Mouse (Mus musculus) ES-Bruce4 (cell line): ENCODE measurements around the gene Itsn2. TPM values are rescaled to one million over a fixed set of nuclear protein-coding genes. Genes with fewer than 3 reads are reported as not detected.

ENCODE experiments used
- H3K27ac ChIP-seq: 2 replicates; pipeline ENCODE4 v1.5.1; 2012; ENCODE audit warnings: low read length, inconsistent platforms; ENCODE audit not compliant: insufficient read depth
- H3K27me3 ChIP-seq: 2 replicates; pipeline ENCODE4 v1.6.1; 2012; ENCODE audit warnings: mild to moderate bottlenecking, low read length, inconsistent platforms; ENCODE audit not compliant: control insufficient read depth, poor library complexity, insufficient read depth, severe bottlenecking
- H3K36me3 ChIP-seq: 2 replicates; pipeline ENCODE4 v1.6.1; 2012; ENCODE audit warnings: inconsistent platforms, mild to moderate bottlenecking, low read length, moderate library complexity; ENCODE audit not compliant: control insufficient read depth, poor library complexity, insufficient read depth, severe bottlenecking
- H3K4me1 ChIP-seq: one replicate; pipeline ENCODE4 v1.8.1; 2011; ENCODE audit warnings: low read length; ENCODE audit not compliant: control insufficient read depth, insufficient read depth
- H3K4me3 ChIP-seq: 2 replicates; pipeline ENCODE4 v1.5.1; 2011; ENCODE audit warnings: low read depth, mild to moderate bottlenecking, low read length
- H3K9ac ChIP-seq: 2 replicates; pipeline ENCODE4 v1.6.1; 2012; ENCODE audit warnings: low read depth, mild to moderate bottlenecking, inconsistent platforms; ENCODE audit not compliant: poor library complexity, severe bottlenecking
- H3K9me3 ChIP-seq: replicated peaks from 2 replicates; pipeline ENCODE4 v1.6.1; 2012; ENCODE audit warnings: mild to moderate bottlenecking, low read length, inconsistent platforms; ENCODE audit not compliant: control insufficient read depth, poor library complexity, insufficient read depth, severe bottlenecking
- CTCF ChIP-seq: IDR thresholded peaks from one replicate; pipeline ENCODE4 v1.8.1; 2011; ENCODE audit warnings: low read depth, low read length
- EP300 ChIP-seq: IDR thresholded peaks from 2 replicates; pipeline ENCODE4 v1.6.1; 2011; ENCODE audit warnings: low read depth, low read length; ENCODE audit not compliant: insufficient read depth
- POLR2A ChIP-seq: IDR thresholded peaks from one replicate; pipeline ENCODE4 v1.8.1; 2011; ENCODE audit warnings: low read length; ENCODE audit not compliant: insufficient read depth
- polyA plus RNA-seq: library from polyadenylated mRNA; stranded (reverse); fragments of >200 nt; gene quantifications from 2 replicates; pipeline ENCODE4 v1.2.4, GENCODE M21; 2011; ENCODE audit warnings: low read depth; ENCODE audit not compliant: missing spikeins, insufficient read depth, insufficient read length

Gene Itsn2
- polyA plus RNA-seq, 1 experiment: 35.3 TPM

DNA sequence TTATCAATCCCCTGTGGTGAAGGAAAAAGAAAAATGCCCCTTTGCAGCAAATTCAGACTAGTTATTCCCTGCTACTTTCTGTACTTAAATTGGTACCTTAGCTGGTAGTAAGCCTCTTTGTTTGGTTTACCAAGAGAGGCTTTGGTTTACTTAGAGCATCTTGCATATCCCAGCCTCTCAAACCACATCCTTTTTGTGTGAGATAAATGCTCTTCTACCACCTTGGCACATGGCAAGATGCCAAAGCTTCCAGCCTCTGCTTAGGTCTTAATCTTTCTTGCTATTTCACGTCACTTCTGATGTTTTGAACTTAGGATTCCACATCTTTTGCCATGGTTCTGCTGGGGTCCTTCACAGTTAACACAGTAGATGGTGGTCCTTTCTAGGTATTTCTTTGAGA, 31.8 kb downstream of the Itsn2 start:
- Histone ChIP-seq H3K36me3 (no peaks in the 10 kb centered on the region), H3K27me3 (no peaks in the 10 kb centered on the region), H3K27ac (no peak overlapping the region), H3K4me3 (no peak overlapping the region), H3K4me1 (no peaks in the 10 kb centered on the region), H3K9ac (no peak overlapping the region), H3K9me3 (no peaks in the 10 kb centered on the region)
- TF ChIP-seq CTCF (no peak), POLR2A (no peak), EP300 (no peak)

GRCm38 (mm10) chr12:4632957-4633356, 40.5 kb downstream of the Itsn2 start:
- Histone ChIP-seq H3K27ac (no peak overlapping the region), H3K27me3 (no peaks in the 10 kb centered on the region), H3K9ac (no peak overlapping the region), H3K4me1 (no peaks in the 10 kb centered on the region), H3K9me3 (no peaks in the 10 kb centered on the region), H3K36me3 (0 out of 2 replicates have a peak, but pooled peaks cover 11% of the 10 kb centered on the region), H3K4me3 (no peak overlapping the region)
- TF ChIP-seq POLR2A (no peak), CTCF (no peak), EP300 (no peak)

DNA sequence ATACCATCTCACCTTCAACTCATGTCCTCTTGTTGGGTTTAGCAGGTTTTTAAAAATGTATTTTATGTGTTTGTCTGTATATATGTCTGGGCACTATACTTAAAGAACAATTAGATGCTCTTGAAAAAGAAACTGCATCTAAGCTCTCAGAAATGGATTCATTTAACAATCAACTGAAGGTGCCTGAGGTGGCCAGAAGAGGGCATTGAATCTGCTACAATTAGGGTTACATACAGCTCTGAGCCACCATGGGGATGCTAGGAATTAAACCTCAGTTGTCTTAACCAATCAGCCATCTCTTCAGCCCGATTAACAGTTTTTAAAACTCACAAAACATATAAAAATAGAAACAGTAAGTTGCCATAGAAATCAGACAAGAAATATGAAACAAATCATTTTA, 46.0 kb downstream of the Itsn2 start:
- Histone ChIP-seq H3K27me3 (no peaks in the 10 kb centered on the region), H3K27ac (no peak overlapping the region), H3K4me3 (no peak overlapping the region), H3K36me3 (0 out of 2 replicates have a peak, but pooled peaks cover 9% of the 10 kb centered on the region), H3K9me3 (no peaks in the 10 kb centered on the region), H3K4me1 (no peaks in the 10 kb centered on the region), H3K9ac (no peak overlapping the region)
- TF ChIP-seq POLR2A (no peak), CTCF (no peak), EP300 (no peak)

DNA sequence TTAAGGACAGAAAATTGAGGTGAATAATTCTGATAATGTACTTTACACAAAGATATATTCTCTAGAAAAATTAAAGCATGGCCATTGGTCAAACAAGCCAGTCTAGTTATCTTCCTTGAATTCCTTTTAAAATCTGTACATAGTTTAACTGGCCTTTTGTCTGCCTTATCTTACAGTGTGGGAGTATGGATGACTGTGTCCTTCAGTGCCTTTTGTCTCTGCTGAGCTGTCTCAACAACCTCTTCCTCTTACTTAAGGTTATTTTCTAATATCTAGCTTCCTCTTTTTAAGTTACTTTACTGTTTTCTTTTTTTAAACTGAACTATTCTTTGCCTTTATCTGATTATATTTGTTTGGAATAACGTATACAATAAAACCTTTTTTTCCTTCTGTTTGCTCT, 48.3 kb downstream of the Itsn2 start:
- Histone ChIP-seq H3K9ac (no peak overlapping the region), H3K27me3 (no peaks in the 10 kb centered on the region), H3K4me1 (no peaks in the 10 kb centered on the region), H3K9me3 (no peaks in the 10 kb centered on the region), H3K36me3 (0 out of 2 replicates have a peak, but pooled peaks cover 7% of the 10 kb centered on the region), H3K27ac (no peak overlapping the region), H3K4me3 (no peak overlapping the region)
- TF ChIP-seq POLR2A (no peak), CTCF (no peak), EP300 (no peak)

- TF ChIP-seq EP300 (no peak), CTCF (no peak), POLR2A (no peak)
- Histone ChIP-seq H3K27me3 (no peaks in the 10 kb centered on the region), H3K27ac (no peak overlapping the region), H3K36me3 (no peaks in the 10 kb centered on the region), H3K9me3 (no peaks in the 10 kb centered on the region), H3K4me1 (no peaks in the 10 kb centered on the region), H3K4me3 (no peak overlapping the region), H3K9ac (no peak overlapping the region)
Observed at GRCm38 (mm10) chr12:4656813-4657212, 64.4 kb downstream of the Itsn2 start.

DNA sequence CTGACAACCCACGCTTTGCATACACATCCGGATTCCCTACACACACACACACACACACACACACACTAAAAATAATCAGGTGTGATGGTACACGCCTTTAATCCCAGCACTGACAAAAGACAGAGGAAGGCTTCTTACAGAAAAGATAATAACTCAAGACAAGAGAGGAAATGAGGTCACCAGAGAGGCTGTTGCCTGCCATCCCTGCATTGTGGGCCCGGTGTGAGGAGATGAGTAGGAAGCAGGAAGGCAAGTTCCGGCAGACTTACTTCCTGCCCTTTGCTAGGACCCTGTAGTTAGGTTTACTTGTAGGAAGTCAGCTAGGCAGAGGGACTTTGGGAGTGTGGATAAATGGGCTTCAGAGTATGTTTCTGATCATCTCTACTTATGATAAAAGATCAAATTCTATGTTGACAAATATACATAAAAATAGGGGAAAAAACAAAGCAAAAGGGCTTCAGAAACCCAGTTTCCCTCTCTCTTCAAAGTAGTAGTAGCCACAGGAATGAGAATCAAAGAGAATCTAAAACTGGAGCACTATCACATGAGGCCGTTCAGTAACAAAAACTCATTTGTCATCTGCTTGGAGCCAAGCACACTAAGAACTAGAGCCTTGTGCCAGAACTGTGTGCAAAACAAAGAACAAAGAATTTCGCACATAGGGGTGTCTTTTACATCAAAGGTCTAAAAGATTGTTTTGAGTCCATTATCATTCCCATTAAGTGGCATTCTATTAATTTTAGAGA, 72.7 kb downstream of the Itsn2 start:
- Histone ChIP-seq H3K27me3 (no peaks in the 10 kb centered on the region), H3K4me3 (no peak overlapping the region), H3K36me3 (peaks cover 7% of the 10 kb centered on the region), H3K4me1 (no peaks in the 10 kb centered on the region), H3K27ac (no peak overlapping the region), H3K9me3 (peaks cover 11% of the 10 kb centered on the region), H3K9ac (no peak overlapping the region)
- TF ChIP-seq CTCF (no peak), POLR2A (no peak)
